Mouse (Mus musculus) left cerebral cortex, postnatal 25 days (tissue): ENCODE results near the gene Rnasek. TPM values are rescaled to one million over a fixed set of nuclear protein-coding genes. Genes with fewer than 3 reads are reported as not detected.

Experiments
- DNase-seq, 2 experiments: peaks; one replicate each; pipeline ENCODE4 v3.0.0; 2022; ENCODE audit warnings: low spot score in 2 of 2, mixed read lengths in 1 of 2
- intact Hi-C: fragments of 180-260 bp; cut with DNase I; formaldehyde crosslinking; loops from one replicate; pipeline ENCODE4 v1.15.1; 2025
- total RNA-seq, 2 experiments: library from RNA; stranded (reverse); gene quantifications; 2 replicates each; pipeline ENCODE4 v1.2.3; 2021

Rnasek gene
- total RNA-seq, 2 experiments from 2014 or later = 261 to 273 TPM

DNA sequence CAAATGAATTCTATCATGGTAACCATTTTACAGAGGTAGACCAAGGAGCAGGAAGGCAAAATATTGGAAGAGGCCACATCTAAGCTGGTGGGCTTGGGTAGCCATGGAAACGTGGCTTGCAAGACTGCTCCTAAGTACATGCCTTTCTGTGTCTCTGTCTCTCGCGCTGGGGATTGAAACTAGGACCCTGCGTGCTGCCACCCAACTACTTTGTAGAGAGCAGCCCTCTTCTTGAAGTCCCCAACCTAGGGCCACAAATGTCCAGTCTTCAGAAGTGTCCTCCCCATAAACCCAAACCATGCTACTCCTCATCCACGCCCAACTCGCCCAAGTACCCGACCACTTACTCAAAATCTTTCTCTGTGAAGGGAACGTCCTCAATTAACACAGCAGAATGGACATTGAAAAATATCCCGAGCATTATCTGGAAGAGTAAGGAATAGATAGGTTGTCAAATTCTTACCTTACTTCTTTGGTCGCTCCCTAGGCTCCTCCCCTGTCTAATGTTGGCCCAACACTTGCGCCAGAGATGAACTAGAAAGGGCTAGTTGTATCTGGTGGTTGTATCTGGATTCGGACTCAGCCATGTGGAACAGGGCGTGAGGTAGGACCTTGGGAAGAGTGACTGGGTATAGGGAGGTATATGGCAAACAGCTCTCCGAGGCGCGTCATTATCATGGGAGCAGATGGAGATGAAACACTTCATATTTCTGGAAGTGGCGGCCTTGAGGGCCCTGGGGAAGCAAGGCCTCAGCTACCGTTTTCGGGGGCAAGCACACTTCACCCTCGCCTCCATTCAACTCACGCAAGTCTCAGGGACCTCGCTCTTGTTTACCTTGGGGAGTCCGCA is 826 bp downstream of the Rnasek start:
- intact Hi-C loops = loop anchor here (10.0 kb wide), 1 partner anchor 406 kb away; the partner anchor contains the start of genes Rnf167 and Slc25a11
- DNase-seq = peak in 1 of 2 experiments; percentile 43

DNA sequence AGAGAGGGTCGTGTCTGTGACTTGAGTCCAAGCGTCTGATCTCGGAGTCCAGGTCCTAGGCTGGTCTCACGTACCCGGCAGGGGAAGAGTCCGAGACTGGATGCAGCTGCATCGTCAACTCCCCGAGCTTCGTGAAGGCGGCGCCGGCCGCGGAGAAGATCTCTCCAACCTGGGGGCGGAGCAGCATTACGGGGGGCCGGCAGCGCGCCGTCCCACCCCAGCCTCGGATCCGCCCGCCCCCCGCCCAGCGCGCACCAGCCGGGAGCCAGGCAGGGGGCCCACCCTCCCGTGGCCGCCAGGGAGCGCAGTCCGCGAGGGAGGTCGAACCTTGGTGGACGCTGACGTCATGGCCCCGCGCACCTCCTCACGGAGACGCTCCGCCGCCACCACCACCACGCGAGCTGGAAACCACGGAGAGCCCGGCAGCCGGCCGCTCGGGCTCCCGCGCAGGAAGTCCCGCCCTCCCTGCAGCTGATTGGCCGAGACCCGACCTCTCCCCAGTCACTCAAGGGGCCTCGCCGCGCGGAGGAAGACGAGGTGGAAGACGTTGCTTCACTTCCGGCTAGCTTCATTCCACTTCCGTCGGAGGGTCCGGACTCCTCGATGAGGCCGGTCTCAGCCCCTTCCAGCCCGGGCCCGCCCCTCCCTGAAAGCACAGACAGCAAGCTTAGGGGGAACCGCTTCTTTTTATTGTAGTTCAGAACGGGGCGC is 2.0 kb downstream of the Rnasek start, which contains the start of gene 0610010K14Rik:
Gene 0610010K14Rik (minus strand): TSS at position 458 of the 711 bp plus-strand sequence.
- intact Hi-C loops = loop anchor here (10.0 kb wide), 1 partner anchor 407 kb away; the partner anchor contains the start of genes Rnf167 and Slc25a11

DNA sequence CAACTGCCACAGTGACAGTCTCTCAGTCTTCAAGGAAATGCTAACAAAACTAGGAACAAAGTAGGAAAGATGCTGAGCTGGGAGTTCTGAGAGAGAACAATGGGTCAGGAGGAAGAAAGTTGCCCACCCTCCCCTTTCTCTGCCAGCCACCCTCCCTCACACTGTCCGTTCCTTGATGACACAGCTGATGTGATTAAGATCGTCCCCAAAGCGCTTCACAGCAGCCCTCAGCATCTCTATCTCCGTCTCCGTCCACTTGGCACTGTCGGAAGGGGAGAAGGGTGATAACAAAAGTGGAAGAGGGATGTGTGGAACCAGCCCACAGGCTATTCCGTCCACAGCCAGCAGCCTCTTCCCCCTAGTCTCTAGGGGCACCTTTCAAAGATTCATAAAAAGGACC is 2.9 kb downstream of the Rnasek start:
- no peak for DNase-seq
- intact Hi-C loops = loop anchor here (10.0 kb wide), 1 partner anchor 408 kb away; the partner anchor contains the start of genes Rnf167 and Slc25a11

More for the DNA sequence above, 2.0 kb downstream of the Rnasek start, which contains the start of gene 0610010K14Rik:
- DNase-seq = peak; percentile 98 to 99

DNA sequence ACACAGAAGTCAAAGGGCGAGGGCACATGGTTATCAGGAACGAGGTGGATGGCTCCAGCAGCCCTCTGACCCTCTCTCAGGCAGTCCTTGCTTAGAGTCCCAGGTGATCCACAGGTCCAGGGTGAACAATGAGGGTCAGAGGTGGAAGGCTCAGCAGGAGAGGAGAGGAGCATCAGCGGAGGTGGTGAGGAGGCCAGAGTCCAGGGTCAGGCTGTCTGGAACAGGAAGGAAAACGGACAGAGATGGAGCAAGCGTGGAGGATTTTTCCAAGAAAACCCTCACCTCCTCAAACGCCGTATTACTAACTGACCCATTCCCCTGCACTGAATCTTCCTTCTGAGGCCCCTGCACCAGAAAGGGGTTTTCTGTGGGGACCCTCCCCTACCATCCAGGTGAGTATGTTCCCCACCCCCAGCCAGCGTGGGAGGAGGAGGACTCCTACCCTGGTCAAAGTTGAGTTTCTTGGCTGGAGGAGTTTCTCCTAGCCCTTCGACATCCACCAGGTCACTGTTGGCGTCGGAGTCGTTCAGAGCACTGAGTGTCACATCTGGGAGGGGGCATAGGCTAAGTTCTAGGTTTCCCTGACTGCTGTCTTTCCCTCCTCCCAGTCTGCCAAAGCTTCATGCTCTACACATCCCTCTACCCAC is 4.3 kb downstream of the Rnasek start:
- DNase-seq = no peak
- intact Hi-C loops = loop anchor here (10.0 kb wide), 1 partner anchor 409 kb away; the partner anchor contains the start of genes Rnf167 and Slc25a11

DNA sequence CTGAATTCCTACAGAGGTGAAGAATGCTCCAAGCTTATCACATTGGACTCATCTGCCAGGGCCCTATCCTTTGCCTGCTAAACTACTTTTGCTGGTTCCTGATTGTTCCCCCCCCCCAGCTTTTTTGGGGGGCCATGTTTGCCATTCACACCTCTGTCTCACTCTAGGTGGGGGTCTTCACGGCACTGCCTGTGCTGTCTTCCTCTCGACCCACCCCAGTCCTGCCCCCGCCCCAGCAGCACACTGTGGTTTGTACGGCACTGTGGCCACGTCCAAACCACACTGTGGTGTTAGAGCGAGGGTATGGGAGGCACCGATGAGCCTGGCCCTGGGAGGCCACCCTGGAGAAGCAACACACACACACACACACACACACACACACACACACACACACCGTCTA is 5.1 kb downstream of the Rnasek start:
- intact Hi-C loops = loop anchor here (10.0 kb wide), 1 partner anchor 410 kb away; the partner anchor contains the start of genes Rnf167 and Slc25a11
- DNase-seq = no peak

DNA sequence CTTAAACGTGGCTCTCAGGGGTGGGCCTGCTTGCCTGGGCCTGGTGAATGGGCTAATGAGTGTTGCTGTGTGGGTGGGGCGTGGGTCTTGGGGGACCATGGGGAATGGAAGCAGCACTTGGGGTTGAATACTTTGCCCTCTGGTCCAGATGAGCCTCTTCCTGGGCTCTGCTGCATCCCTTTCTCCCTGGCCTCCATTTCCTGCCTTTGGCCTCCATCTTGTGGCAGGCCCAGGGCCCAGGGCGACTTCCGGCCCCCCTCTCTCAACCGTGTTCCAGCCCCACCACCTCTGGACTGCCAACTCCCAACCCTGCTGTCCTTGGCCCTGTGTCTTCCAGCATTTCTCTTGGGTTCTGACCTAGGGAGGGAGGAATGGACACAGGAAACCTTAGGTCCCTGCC is 5.6 kb downstream of the Rnasek start:
- intact Hi-C loops = loop anchor here (10.0 kb wide), 1 partner anchor 411 kb away; the partner anchor contains the start of genes Rnf167 and Slc25a11
- DNase-seq = no peak

DNA sequence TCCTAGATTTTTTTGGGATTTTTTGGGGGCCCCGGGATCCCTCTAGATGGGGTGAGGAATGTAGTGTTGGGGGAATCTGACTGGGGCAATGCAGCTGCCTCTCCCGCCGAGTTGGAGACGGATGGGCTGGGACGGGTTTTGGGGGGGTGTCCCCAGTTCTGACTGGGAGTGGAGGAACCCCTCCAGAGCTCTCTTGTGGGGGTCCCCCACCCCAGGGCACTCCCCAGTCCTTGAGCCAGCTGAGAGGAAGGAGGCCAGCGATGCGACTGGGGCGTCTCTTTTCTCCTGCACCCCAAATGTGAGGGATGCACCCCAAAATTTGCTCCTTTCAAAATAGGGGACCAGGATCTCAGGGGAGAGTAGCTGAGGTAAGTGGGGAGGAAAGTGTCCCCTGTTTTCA is 6.6 kb downstream of the Rnasek start:
- intact Hi-C loops = loop anchor here (10.0 kb wide), 1 partner anchor 412 kb away; the partner anchor contains the start of genes Rnf167 and Slc25a11
- no peak for DNase-seq

DNA sequence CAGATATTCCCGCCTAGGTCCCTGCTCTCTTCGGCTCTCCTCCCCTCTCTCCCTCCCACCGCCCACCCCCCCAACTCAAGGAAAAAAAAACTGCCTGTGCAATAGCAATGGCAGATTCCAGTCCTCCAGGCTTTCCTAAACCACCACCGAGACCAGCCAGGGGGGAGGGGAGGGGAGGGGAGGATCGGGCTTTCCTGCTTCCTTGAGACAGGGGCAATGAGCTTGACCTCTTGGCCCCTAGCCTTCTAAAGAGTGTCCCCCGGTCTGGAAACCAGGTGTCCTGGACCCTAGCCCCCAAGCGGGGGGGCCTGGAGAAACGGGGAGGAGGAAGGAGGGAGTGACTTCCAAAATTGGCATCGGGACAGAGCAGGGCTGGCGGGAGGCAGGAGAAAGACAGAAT is 7.1 kb downstream of the Rnasek start:
- peak in 1 of 2 experiments; percentile 50 for DNase-seq
- intact Hi-C loops = loop anchor here (10.0 kb wide), 1 partner anchor 412 kb away; the partner anchor contains the start of genes Rnf167 and Slc25a11

DNA sequence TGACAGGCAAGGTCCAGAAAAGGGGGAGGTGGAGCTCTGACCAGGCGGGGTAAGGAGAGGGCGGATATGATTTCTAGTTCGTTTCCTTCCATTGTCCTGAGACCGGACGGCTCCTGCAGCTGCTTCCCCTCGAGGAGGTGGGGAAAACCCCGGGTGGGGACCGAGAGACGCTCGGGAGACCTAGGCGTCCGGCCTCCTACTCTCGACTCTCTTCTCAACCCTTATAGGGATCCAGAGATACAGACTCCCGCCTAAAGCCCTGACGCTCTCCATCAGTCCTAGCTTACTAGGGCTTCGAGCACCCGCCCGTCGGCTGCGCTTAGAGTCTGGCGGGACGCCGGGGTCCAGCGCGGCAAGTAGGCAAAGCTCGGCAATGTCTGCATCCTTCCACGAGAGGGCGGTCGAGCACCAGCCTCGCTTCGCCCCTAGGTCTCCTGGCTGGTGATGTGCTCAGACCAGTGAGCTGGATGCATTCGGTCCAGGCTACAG is 9.4 kb downstream of the Rnasek start:
- DNase-seq = peak; percentile 68 to 75
- intact Hi-C loops = loop anchor here (1.0 to 10.0 kb wide), 2 partner anchors 104 to 415 kb away; partner anchors contain the start of genes Rnf167 and Slc25a11

DNA sequence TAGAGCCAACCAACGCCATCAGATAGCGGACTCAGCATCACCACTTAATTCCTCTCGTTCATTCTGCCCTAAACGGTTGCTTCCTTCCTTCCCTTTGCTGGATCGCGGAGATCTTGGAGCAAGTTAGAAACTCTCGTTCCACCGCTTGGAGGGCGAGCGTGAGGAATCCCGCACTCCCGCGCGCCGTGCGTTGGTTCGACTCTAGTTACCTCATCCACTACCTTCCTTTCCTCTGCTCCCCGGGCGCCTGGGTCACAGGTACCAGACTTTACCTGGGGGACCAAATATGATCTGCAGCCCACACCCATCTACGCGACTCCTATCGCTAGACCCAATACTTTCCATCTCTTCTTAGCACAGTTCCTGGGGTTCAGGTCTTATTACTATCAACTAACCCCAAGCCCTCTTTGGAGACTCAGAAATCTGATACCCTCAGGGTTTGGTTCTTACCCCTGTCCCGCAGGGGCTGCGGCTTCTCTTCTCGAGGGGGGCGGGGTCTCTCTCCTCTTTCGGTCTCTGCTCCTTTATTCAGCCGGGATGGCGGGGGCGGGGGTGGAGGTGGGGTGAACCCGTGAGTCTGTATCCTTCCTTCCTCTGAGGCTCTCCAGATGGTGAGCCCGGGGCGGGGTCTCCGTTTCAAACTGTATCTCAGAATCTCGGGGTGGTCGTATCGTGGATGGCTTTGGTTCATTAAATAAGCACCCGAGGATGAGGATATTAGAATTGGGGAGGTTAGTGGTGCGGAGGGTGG is 10.2 kb downstream of the Rnasek start, which contains the start of gene Bcl6b:
Gene Bcl6b (minus strand): TSS at position 539 of the 751 bp plus-strand sequence.
- intact Hi-C loops = loop anchor here (1.0 to 10.0 kb wide), 2 partner anchors 105 to 415 kb away; partner anchors contain the start of genes Rnf167 and Slc25a11

DNA sequence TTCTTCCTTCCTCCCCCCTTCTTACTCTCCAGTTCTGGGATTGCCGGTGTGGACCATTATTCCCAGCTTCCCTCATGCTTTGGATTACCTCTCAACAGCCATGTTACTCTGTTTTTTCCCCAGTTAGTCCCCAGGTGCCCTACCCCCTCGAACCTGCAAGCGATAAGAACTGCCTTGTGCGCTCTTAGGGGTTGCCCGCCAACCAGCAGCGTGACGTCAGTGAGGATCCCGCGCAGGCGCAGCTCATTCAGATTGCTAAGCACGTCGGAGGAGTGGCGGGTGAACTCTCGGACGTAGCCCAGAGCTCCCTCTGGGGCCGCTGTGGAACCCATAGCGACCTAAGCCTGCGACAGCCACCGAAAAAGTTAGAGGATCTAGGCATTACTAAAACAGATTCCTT is 10.8 kb downstream of the Rnasek start:
- DNase-seq = peak; percentile 63 to 84
- intact Hi-C loops = no loop called here

More for the DNA sequence above, 10.2 kb downstream of the Rnasek start, which contains the start of gene Bcl6b:
- no peak for DNase-seq

DNA sequence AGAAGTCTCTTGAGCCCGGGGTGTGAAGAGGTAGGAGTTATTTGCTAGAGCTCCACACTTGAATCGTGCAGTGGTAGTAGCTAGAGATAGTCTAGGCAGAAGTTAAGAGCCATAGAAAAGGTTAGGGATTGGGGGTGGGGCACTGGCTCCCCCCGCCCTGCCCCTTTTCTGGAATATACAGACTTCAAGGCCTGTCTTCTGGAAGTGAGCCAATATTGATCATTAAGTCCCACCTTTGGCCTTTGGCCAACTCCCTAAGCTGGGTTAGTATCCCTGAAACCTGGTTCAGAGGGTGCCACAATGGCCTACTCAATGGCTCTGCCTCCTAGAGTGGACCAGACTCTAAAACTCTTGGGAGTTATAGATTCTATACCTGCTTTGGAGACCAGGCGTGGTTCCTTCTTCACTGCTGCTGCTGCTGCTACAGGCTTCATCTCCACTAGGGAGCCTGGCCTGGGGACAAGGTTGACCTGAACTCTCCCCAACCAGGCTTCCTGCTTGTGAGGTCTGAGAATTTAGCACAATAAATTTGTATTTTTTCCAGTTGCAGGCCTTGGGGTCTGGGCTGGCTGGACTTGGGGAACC is 11.9 kb downstream of the Rnasek start:
- DNase-seq = no peak
- intact Hi-C loops = no loop called here

DNA sequence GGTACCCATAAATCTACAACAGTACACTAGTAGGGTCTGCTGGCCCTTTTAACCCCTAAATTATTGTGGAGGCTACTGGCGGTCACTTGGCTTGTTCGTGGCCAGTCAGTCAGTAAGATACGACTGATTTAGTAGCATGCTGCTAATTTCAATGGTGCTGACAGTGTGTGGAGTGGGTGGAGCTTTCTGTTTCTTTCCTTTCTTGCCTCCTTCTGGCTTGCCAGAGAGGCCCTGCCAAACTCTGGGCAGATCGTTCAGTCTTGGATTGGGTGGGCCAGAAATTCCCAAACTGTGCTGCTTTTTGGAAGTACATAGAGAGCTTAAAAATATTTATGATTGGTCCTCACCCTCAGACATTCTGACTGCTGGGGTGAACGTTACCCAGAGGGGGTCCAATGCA is 12.5 kb downstream of the Rnasek start:
- intact Hi-C loops = no loop called here
- peak in 1 of 2 experiments; percentile 85 for DNase-seq

DNA sequence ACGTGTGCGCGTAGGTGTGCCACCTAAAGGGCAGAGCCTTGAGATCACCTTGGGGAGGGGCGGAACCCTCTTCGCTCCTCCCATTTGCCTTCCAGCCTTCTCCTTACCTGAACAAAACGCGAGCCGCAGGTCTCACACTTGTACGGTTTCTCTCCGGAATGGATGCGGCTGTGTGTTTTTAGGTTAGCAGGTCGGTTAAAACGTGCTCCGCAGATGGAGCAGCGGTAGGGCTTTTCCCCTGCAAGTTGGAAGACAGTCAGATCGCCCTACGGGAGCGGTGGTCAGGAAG is 13.1 kb downstream of the Rnasek start:
- intact Hi-C loops = no loop called here
- no peak for DNase-seq

DNA sequence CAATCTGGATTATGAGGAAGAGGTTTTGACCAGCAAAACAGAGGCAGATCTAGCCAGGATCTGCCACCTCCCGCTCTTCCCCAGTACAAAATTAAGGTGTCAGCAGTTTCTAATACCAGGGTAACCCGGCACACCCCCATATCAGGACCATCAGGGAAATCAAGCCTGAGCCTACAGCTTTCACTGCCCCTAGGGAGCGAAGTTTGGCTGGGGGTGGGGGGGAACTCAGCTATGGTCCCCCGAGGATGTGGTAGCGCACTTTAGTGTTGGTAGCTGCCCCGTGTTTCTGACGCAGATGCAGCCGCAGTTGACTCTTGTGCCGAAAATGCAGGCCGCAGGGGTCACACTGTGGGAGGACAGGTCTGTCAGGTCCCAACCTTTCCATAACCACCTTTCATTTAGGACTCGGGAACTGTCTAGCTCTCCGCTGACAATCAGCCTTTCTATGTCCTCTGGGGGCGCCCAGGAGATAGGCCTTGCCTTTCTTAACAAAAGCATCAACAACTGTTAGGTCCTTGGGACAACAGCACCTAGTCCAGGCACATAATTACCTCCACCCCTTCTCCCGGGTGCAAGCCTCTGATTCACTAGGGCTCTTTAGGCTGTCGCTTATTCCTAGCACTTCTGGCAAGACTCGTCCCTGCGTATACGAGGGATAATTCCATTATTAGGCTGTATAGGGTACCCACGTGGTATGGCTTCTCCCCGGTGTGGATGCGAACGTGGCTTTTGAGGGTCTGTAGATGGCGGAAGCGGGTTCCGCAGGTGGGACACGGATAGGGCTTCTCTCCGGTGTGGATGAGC is 13.6 kb downstream of the Rnasek start:
- DNase-seq = no peak
- intact Hi-C loops = no loop called here

DNA sequence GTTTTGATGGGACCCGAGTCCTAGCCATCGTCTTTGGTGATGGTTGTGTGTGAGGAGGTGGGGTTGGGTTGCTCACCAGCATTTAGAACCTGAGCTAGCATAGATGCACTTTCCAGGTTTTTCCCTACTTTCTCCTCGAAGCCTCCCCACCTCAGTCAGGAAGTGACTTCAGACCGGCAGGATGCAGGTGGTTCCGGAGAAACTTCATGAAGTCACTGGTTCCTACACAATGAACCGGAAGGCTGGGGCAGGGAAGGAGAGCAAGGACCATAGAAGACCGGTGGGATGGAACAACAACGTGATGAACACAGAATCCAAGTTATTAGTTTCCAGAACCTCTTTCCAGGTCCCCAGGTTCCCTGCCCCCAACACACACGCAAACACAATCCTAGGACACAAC is 15.9 kb downstream of the Rnasek start:
- DNase-seq = no peak
- intact Hi-C loops = no loop called here
